Mouse (Mus musculus): ENCODE results near the gene Ccdc24.

DNA sequence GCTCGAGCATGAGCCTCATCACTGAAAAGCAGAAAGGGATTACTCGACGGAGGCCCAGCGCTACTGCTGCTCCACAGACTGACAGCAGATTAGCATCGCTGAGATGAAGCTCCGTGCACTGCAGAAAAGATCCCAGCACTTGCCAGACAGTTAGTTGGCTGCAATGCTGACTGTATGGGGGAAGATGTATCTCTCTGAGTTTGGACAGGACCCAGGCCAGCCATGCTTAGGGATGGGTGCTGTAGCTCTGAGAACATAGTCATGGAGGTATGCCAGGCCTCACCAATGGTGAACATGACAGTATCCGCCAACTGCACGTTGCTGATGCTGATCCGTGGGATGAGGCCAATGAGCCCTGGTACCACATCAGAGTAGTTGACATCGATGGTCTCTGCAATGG lies 31.7 kb upstream of the Ccdc24 start:
- TF ChIP-seq CTCF (IDR thresholded peaks at IDR 0.05; ENCODE audit: low read depth) (no peak), EP300 (IDR thresholded peaks at IDR 0.05; ENCODE audit: low read depth) (no peak)
